Mouse (Mus musculus): ENCODE data around the gene Rhbdl3. TPM values are rescaled to one million over a fixed set of nuclear protein-coding genes. Genes with fewer than 3 reads are reported as not detected.
"Not testable (repeated sequence)": the region's sequence is repeated elsewhere in the genome, so short reads cannot be mapped to it uniquely, and the experiment has no call there.

Gene Rhbdl3
- polyA plus RNA-seq, 1 experiment, result 0.17 TPM

- Histone ChIP-seq H3K27me3 (ENCODE audit: control insufficient read depth, insufficient read depth, insufficient read length) (no peaks in the 10 kb centered on the region), H3K36me3 (ENCODE audit: control insufficient read depth, insufficient read depth) (no peaks in the 10 kb centered on the region), H3ac (ENCODE audit: control insufficient read depth, insufficient read length) (no peak overlapping the region), H3K79me2 (ENCODE audit: control insufficient read depth, insufficient read depth) (no peaks in the 10 kb centered on the region), H3K4me2 (ENCODE audit: low read depth) (no peak overlapping the region), H3K4me3 (no peak overlapping the region)
- TF ChIP-seq CEBPB (IDR thresholded peaks at IDR 0.05; ENCODE audit: insufficient read depth, poor library complexity, severe bottlenecking), result no peak
Measured at GRCm38 (mm10) chr11:80354832-80355231, 54.1 kb downstream of the Rhbdl3 start.

DNA sequence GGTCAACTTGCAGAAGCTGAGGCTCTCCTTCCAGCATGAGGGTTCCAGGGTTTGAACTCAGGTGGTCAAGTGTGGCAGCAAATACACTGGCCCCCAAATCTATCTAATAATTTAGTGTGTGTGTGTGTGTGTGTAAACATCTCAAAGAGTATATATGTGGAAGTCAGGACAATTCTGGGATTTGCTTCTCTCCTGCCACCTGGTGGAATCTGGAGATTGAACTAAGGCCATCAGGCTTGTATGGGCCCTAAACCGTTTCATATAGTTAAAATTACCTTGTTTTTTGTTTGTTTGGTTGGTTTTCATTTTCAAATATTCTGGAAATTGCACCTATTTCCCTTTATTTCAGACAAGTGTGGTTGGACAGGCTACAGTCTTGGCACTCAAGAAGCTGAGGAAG is 68.2 kb downstream of the Rhbdl3 start:
- no peaks in the 10 kb centered on the region for H3K79me2 ChIP-seq (ENCODE audit: control insufficient read depth, insufficient read depth)
- TF ChIP-seq REST (IDR thresholded peaks at IDR 0.05; ENCODE audit: insufficient read depth, insufficient read length), result no peak
- no peak for TF ChIP-seq POLR2AphosphoS2 (IDR thresholded peaks at IDR 0.05; ENCODE audit: insufficient read length, low read depth)
- TF ChIP-seq TCF3 (IDR thresholded peaks at IDR 0.05; ENCODE audit: insufficient read length, low read depth), result no peak
- no peak for TF ChIP-seq USF1 (IDR thresholded peaks at IDR 0.05; ENCODE audit: low read depth)
- no peak for TF ChIP-seq CEBPB (IDR thresholded peaks at IDR 0.05; ENCODE audit: insufficient read depth, poor library complexity, severe bottlenecking)
- no peak overlapping the region for H3K4me3 ChIP-seq
- no peak overlapping the region for H3ac ChIP-seq (ENCODE audit: control insufficient read depth, insufficient read length)
- H3K4me2 ChIP-seq (ENCODE audit: low read depth), result no peak overlapping the region
- H3K36me3 ChIP-seq (ENCODE audit: control insufficient read depth, insufficient read depth), result peaks cover 32% of the 10 kb centered on the region
- no peaks in the 10 kb centered on the region for H3K27me3 ChIP-seq (ENCODE audit: control insufficient read depth, insufficient read depth, insufficient read length)

GRCm38 (mm10) chr11:80376651-80377050 is 75.9 kb downstream of the Rhbdl3 start:
- H3K4me3 ChIP-seq, result peak overlapping the region; percentile 77
- peaks cover 6% of the 10 kb centered on the region for H3K79me2 ChIP-seq (ENCODE audit: control insufficient read depth, insufficient read depth)
- no peaks in the 10 kb centered on the region for H3K27me3 ChIP-seq (ENCODE audit: control insufficient read depth, insufficient read depth, insufficient read length)
- TF ChIP-seq SRF (IDR thresholded peaks at IDR 0.05; ENCODE audit: control insufficient read depth, insufficient read length, low read depth), result no peak
- H3K36me3 ChIP-seq (ENCODE audit: control insufficient read depth, insufficient read depth), result peaks cover 10% of the 10 kb centered on the region
- peak overlapping the region; percentile 88 for H3K4me2 ChIP-seq (ENCODE audit: low read depth)
- H3ac ChIP-seq (ENCODE audit: control insufficient read depth, insufficient read length), result no peak overlapping the region

DNA sequence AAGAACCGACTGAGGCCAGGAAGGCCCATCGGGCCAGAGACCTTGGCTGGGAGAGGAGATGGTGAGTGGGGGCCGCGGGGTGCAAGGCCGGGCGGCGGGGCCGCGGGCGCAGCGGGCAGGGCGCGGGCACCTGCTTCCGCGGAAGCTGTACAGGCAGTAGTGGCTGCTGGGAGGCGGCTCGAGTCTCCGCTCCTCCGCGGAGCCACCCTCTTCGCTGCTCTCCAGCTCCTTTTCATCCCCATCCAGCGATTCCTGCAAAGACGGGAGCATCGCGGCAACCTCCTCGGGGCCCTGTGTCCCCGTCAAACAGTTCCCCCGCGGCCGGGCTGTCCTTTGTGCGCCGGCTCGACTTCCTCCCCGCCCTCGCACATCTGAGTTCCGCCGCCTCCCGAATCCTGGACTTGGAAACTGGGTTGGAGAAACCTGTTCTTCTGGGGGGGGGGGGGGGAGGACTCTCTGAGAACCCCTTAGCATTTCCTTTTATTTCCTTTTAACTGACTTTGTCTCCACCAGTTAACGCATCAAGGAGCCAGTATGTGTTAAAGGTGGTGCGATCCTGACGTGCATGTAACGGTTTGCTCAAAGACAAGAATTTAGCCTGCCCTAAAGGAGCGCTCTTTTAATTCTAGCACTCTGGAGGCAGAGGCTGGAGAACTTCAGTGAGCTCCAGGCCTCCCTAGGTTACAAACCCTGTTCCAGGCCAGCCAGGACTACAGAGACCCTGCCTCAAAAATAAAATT is 77.2 kb downstream of the Rhbdl3 start, which contains the start of gene 5730455P16Rik:
5730455P16Rik (minus strand) TSS at position 323 of the 740 bp plus-strand sequence.
- peaks cover 10% of the 10 kb centered on the region for H3K36me3 ChIP-seq (ENCODE audit: control insufficient read depth, insufficient read depth)
- H3ac ChIP-seq (ENCODE audit: control insufficient read depth, insufficient read length), result peak within 1 kb of the TSS; percentile 11
- H3K27me3 ChIP-seq (ENCODE audit: control insufficient read depth, insufficient read depth, insufficient read length), result no peaks in the 10 kb centered on the region
- peak within 1 kb of the TSS; percentile 77 for H3K4me3 ChIP-seq
- H3K4me2 ChIP-seq (ENCODE audit: low read depth), result peak within 1 kb of the TSS; percentile 88
- TF ChIP-seq SRF (IDR thresholded peaks at IDR 0.05; ENCODE audit: control insufficient read depth, insufficient read length, low read depth) (no peak), MAX (IDR thresholded peaks at IDR 0.05; ENCODE audit: low read depth) (no peak), REST (IDR thresholded peaks at IDR 0.05; ENCODE audit: insufficient read depth, insufficient read length) (no peak), MYOG (IDR thresholded peaks at IDR 0.05; ENCODE audit: control insufficient read depth in 1 of 3, insufficient read depth in 1 of 3, insufficient read length in 2 of 3, low read depth in 2 of 3) (peak in 2 of 3 experiments; percentile 7 to 53), TCF12 (IDR thresholded peaks at IDR 0.05; ENCODE audit: insufficient read depth, poor library complexity, severe bottlenecking) (no peak), POLR2AphosphoS2 (IDR thresholded peaks at IDR 0.05; ENCODE audit: insufficient read length, low read depth) (peak; percentile 68), POLR2A (IDR thresholded peaks at IDR 0.05; ENCODE audit: insufficient read length, low read depth) (peak; percentile 73), CEBPB (IDR thresholded peaks at IDR 0.05; ENCODE audit: insufficient read depth, poor library complexity, severe bottlenecking) (no peak), TCF3 (IDR thresholded peaks at IDR 0.05; ENCODE audit: insufficient read length, low read depth) (no peak), MYOD1 (IDR thresholded peaks at IDR 0.05; ENCODE audit: control insufficient read depth in 1 of 3, insufficient read length in 2 of 3, low read depth in 2 of 3) (peak in 1 of 3 experiments; percentile 0)
- H3K79me2 ChIP-seq (ENCODE audit: control insufficient read depth, insufficient read depth), result peaks cover 6% of the 10 kb centered on the region

- Histone ChIP-seq H3K4me3 (peak overlapping the region; percentile 77), H3K79me2 (ENCODE audit: control insufficient read depth, insufficient read depth) (peaks cover 11% of the 10 kb centered on the region), H3K4me2 (ENCODE audit: low read depth) (peak overlapping the region; percentile 74)
- H3K36me3 ChIP-seq (ENCODE audit: control insufficient read depth, insufficient read depth); H3ac ChIP-seq (ENCODE audit: control insufficient read depth, insufficient read length); H3K27me3 ChIP-seq (ENCODE audit: control insufficient read depth, insufficient read depth, insufficient read length): not testable (repeated sequence)
Measured at GRCm38 (mm10) chr11:80378452-80379068, 77.8 kb downstream of the Rhbdl3 start.

DNA sequence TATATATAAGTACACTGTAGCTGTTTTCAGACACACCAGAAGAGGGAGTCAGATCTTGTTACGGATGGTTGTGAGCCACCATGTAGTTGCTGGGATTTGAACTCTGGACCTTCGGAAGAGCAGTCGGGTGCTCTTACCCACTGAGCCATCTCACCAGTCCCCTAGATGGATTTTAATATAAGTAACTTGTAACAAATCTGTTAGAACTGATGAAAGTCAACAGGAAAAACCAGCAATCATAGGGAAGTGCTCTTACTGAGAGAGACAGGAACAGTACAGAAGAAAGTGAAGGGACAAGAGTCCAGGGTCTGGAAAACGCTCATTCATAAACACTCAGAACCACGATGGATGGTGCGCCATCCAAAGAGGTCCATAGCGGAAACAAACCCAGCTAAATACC is 78.5 kb downstream of the Rhbdl3 start:
- H3K36me3 ChIP-seq (ENCODE audit: control insufficient read depth, insufficient read depth); H3K27me3 ChIP-seq (ENCODE audit: control insufficient read depth, insufficient read depth, insufficient read length); H3ac ChIP-seq (ENCODE audit: control insufficient read depth, insufficient read length); H3K4me3 ChIP-seq; H3K4me2 ChIP-seq (ENCODE audit: low read depth): not testable (repeated sequence)
- peaks cover 17% of the 10 kb centered on the region for H3K79me2 ChIP-seq (ENCODE audit: control insufficient read depth, insufficient read depth)

Measured in myocyte (in vitro differentiated cells).